Mouse (Mus musculus): ENCODE results near the gene Nme7. TPM values are rescaled to one million over a fixed set of nuclear protein-coding genes. Genes with fewer than 3 reads are reported as not detected.

Gene Nme7
- total RNA-seq, 2 experiments from 2014 or later = 2.1 TPM

GRCm38 (mm10) chr1:164420623-164421354, 116.9 kb downstream of the Nme7 start:
- intact Hi-C loops (cut with DNase I) = no loop called here
- no peak for DNase-seq

GRCm38 (mm10) chr1:164426227-164426626, 122.3 kb downstream of the Nme7 start:
- intact Hi-C loops (cut with DNase I) = no loop called here
- no peak for DNase-seq

GRCm38 (mm10) chr1:164427777-164428176, 123.9 kb downstream of the Nme7 start:
- intact Hi-C loops (cut with DNase I) = no loop called here
- DNase-seq = no peak

GRCm38 (mm10) chr1:164428644-164429043, 124.7 kb downstream of the Nme7 start:
- intact Hi-C loops (cut with DNase I) = no loop called here

GRCm38 (mm10) chr1:164432649-164433048, 128.7 kb downstream of the Nme7 start:
- DNase-seq = no peak
- intact Hi-C loops (cut with DNase I) = no loop called here

More at GRCm38 (mm10) chr1:164428644-164429043, 124.7 kb downstream of the Nme7 start:
- no peak for DNase-seq

- intact Hi-C loops (cut with DNase I) = no loop called here
These were observed 130.1 kb downstream of the Nme7 start for GRCm38 (mm10) chr1:164434049-164434448.

GRCm38 (mm10) chr1:164436749-164437148, 132.8 kb downstream of the Nme7 start:
- DNase-seq = no peak
- intact Hi-C loops (cut with DNase I) = no loop called here

More at GRCm38 (mm10) chr1:164434049-164434448, 130.1 kb downstream of the Nme7 start:
- DNase-seq = no peak

GRCm38 (mm10) chr1:164440230-164440629, 136.3 kb downstream of the Nme7 start:
- no peak for DNase-seq
- intact Hi-C loops (cut with DNase I) = no loop called here

GRCm38 (mm10) chr1:164440708-164441407, 136.9 kb downstream of the Nme7 start:
- intact Hi-C loops (cut with DNase I) = no loop called here
- no peak for DNase-seq

GRCm38 (mm10) chr1:164441408-164441974, 137.6 kb downstream of the Nme7 start:
- intact Hi-C loops (cut with DNase I) = no loop called here
- DNase-seq = no peak

- no peak for DNase-seq
- intact Hi-C loops (cut with DNase I) = no loop called here
These were observed 141.8 kb downstream of the Nme7 start for GRCm38 (mm10) chr1:164445620-164446162.

GRCm38 (mm10) chr1:164446535-164446934, 142.6 kb downstream of the Nme7 start:
- no peak for DNase-seq
- intact Hi-C loops (cut with DNase I) = no loop called here

- intact Hi-C loops (cut with DNase I) = no loop called here
These were observed 143.6 kb downstream of the Nme7 start for GRCm38 (mm10) chr1:164447521-164447920.

GRCm38 (mm10) chr1:164449626-164450025, 145.7 kb downstream of the Nme7 start:
- intact Hi-C loops (cut with DNase I) = no loop called here

More at GRCm38 (mm10) chr1:164447521-164447920, 143.6 kb downstream of the Nme7 start:
- no peak for DNase-seq

GRCm38 (mm10) chr1:164450231-164450630, 146.3 kb downstream of the Nme7 start:
- intact Hi-C loops (cut with DNase I) = no loop called here

More at GRCm38 (mm10) chr1:164449626-164450025, 145.7 kb downstream of the Nme7 start:
- no peak for DNase-seq

GRCm38 (mm10) chr1:164450644-164451043, 146.7 kb downstream of the Nme7 start:
- DNase-seq = no peak
- intact Hi-C loops (cut with DNase I) = no loop called here

More at GRCm38 (mm10) chr1:164450231-164450630, 146.3 kb downstream of the Nme7 start:
- DNase-seq = no peak

GRCm38 (mm10) chr1:164451346-164451745, 147.4 kb downstream of the Nme7 start:
- DNase-seq = no peak
- intact Hi-C loops (cut with DNase I) = no loop called here

- no peak for DNase-seq
- intact Hi-C loops (cut with DNase I) = no loop called here
These were observed 148.7 kb downstream of the Nme7 start for GRCm38 (mm10) chr1:164452580-164452979.

GRCm38 (mm10) chr1:164453146-164453545, 149.2 kb downstream of the Nme7 start:
- DNase-seq = no peak
- intact Hi-C loops (cut with DNase I) = no loop called here

- intact Hi-C loops (cut with DNase I) = no loop called here
- DNase-seq = no peak
These were observed 149.8 kb downstream of the Nme7 start for GRCm38 (mm10) chr1:164453739-164454138.
